Mouse (Mus musculus) forelimb bud, embryonic 11.5 days (tissue): ENCODE measurements around the gene Scfd2.

Source experiments
- DNase-seq: peaks from one replicate; pipeline ENCODE4 v3.0.0-alpha.2; 2012; ENCODE audit warnings: low read depth, low spot score

Gene Scfd2

GRCm38 (mm10) chr5:74240926-74241680 lies 290.5 kb downstream of the Scfd2 start:
- no peak for DNase-seq

GRCm38 (mm10) chr5:74240298-74240697 lies 291.3 kb downstream of the Scfd2 start:
- no peak for DNase-seq

- DNase-seq: no peak
These were observed 292.2 kb downstream of the Scfd2 start for GRCm38 (mm10) chr5:74239369-74239768.

- DNase-seq: no peak
These were observed 297.8 kb downstream of the Scfd2 start for GRCm38 (mm10) chr5:74233808-74234207.

DNA sequence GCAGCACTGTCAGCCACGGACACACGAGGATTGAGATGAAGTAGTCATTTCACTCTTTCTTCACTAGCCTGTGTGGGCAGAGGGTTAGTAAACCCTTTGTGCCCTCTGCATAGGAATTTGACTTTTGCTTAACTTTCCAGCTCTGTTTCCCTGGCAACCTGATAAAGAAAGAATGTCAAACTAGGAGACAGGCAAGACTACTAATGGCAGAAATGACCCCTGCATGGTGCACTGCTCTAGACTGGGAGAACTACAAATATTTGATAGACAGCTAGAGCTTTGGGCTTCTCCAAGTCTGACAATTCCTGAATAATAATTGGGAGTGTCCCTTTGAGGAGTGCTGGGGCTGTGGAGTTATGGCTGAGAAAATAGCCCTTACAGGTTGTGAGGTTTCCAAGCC lies 301.0 kb downstream of the Scfd2 start:
- DNase-seq: no peak

GRCm38 (mm10) chr5:74229775-74230413 lies 301.7 kb downstream of the Scfd2 start:
- DNase-seq: no peak

- no peak for DNase-seq
These were observed 302.6 kb downstream of the Scfd2 start for GRCm38 (mm10) chr5:74228938-74229337.

DNA sequence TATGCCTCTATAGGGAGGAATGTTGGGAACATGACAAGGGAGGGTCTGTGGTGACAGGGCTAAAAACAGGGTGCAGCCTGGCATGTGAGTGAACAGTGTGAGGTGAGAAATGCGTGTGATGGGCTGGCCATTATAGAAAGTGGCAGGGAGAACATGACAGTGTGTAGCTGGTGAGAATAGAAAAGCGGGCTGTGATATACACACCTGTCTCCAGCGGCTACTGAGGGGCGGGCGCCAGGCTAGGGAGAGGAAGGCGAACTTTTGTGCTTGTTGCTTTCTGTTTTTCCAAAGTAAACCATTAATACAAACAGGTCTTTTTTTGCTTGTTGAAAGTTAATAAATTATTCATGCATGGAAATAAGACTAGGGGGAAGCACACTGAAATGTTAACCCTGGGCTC lies 304.2 kb downstream of the Scfd2 start:
- DNase-seq: no peak

DNA sequence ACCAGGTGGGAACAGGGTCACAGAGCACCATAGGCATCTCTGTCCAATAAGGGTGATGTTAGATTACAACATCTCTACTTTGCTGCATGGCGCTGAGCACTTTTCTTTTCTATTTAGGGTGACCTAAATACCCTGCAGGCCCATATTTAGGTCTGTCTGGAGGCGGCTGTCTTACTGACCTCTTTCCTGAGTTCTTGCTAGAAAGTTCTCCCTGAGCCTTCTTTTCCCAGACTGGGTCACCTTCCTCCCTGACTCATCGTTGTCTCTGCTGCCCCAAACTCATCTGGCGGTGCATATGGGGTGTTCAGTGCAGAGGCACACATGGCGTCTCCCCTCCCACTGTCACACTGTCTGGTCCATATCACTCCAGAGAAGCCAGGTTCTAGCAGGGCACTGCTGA lies 305.4 kb downstream of the Scfd2 start:
- DNase-seq: no peak

DNA sequence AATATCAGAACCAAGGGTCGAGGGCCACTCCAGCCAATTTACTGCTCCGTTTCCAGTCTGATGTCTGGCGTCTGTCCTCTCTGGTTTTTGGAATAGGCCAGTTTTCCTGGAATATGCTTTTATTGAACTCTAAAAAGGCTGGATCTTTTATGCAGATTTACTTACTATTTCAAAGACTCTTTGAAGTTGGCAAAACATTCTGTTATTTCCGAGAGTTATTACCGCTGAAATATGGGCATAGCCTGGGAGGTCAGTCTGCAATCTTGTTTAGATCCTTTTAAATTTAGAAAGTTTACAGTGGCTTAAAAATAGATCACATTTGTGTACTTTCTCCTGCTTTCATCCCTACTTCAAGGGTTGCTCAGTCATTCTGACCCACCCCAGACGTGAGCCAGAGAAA lies 307.1 kb downstream of the Scfd2 start:
- no peak for DNase-seq

DNA sequence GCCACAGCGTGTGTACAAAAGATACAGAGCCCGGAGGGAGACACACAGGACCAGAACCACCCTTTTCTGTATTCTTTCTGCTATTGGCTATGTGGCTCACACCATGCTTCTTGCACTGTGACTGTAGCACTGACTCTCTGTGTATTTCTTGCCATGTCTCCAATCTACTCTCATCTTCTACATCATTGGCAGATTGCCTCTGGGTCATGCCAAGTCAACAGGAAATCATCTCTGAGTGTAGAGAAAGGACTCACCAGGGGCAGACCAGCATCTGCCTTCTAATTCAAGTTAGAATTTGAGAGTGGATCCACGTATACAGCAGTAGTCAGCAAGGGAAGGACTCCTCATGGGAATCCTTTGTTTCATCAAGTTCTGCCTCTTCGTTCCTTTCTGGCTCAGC lies 308.9 kb downstream of the Scfd2 start:
- DNase-seq: no peak

- DNase-seq: no peak
These were observed 313.0 kb downstream of the Scfd2 start for GRCm38 (mm10) chr5:74218524-74218923.

GRCm38 (mm10) chr5:74215125-74215524 lies 316.4 kb downstream of the Scfd2 start:
- no peak for DNase-seq

DNA sequence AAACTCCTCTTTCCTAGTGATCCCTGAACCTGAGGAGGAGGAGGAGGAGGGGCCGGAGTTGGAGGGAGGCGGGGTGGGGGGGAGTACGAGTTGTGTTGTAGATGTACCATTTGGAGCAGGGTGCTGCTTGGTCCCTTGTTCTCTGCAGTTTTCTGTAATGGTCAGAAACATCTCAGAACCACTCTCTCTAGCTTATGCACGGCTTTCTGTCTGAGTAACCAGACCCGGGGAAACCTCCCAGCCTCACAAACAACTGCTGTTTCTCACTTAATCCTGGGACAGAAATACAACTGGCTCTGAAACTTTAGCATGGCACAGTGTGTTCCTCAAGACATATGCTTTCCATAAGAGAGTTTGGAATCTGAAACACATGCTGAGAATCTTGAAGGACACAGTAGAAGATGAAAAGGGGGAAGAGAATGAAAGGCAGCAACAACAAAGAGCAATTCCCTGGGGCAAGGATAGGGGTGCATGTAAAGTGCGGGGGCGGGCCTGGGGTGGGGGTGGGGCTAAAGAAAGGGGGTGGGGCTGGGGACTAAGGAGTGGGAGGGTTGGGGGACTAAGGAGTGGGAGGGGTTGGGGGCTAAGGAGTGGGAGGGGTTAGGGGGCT lies 317.0 kb downstream of the Scfd2 start:
- peak; percentile 77 for DNase-seq

DNA sequence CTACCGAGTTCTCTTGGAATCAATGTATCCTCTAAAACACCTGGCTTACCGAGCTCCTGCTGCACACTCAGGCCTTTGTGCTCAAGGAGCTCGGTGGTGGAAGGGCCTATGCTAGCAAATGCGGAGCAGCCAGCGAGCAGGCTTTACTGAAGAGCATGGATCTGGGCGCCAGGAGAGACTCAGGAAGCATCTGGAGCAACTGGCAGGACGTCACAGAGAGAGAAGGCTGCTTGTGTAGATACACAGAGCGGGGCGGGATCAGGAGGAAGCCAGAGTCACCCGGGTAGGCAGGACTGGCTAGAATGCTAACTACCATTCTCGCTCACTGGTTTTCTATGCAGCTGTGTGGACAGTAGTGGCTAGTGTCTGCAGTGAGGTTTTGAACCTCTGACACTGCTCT lies 320.2 kb downstream of the Scfd2 start:
- no peak for DNase-seq

DNA sequence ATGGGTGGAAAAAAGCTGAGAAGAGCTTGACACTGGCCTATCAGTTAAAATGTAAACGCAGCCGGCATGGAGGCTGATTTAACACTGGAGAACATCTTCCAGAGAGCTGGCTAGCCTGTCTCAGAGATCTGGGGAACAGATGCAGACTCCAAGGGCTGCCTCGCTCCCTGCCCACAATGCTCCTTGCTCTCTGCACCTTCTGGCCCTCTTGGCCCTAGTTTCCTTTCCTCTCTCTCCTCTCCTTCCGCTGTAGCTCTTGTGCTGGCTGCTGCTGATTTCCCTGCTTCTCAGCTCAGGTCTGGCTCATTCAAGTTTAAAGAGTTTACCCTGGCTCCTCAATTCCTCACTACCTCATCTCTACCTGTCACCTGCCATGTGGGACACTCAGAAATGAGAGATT lies 321.9 kb downstream of the Scfd2 start:
- no peak for DNase-seq

DNA sequence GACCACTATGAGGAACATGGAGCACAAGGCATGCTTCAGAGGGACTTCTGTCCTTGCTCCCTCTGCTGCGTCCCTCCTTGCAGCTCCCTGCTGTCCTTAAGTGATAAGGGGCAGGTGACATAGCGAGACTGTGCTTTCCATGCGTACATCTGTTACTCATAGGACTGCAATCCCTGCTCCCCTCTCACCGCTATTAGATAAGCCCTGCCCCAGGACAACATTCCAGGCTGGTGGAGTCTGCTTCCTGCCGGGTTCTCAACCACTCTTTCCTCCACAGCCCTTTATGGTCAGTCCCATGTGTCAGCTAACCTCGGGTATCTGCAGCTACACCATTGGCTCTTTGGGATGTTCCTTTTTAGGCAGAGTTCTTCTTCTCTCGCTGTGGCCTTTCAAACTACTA lies 323.1 kb downstream of the Scfd2 start:
- DNase-seq: no peak

- no peak for DNase-seq
These were observed 324.4 kb downstream of the Scfd2 start for GRCm38 (mm10) chr5:74207209-74207608.

DNA sequence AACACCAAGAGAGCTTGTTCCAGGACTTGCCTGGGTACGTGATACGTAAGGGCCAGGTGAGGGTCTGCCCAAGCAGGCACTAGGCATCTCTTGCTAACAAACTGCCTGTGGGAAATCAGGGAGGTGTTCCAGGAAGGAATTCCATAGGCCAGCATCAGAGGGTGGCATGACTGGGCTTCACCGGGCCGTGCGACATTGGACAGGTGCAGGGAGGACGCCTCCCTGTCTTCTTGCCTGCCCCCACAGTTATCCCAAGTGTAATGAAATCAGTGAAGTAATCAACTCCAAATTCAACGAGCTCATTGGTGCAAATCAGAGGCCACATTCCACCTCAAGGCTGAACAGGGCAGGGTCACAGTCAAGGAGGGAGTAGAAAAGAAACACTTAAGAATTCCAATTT lies 324.9 kb downstream of the Scfd2 start:
- no peak for DNase-seq

- no peak for DNase-seq
These were observed 325.5 kb downstream of the Scfd2 start for GRCm38 (mm10) chr5:74206038-74206437.

- DNase-seq: no peak
These were observed 326.1 kb downstream of the Scfd2 start for GRCm38 (mm10) chr5:74205509-74205908.

DNA sequence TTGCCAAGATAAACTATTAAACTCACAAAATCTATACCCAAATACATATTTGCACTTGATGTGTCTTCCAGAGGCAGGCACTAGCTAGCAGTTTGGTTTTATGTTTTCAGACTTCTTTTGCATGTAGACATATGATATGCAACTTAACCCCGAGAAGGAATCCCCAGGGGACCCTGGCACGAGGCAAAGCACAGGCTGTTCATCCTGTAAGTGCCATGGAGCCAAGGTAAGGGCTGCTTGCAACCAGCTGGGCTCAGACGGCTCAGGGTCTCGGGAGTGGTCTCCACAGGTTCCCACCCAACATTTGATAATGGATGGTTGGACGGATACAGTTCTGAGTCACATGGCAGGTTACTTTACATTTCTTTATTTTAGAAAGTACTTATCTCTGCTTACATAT lies 327.1 kb downstream of the Scfd2 start:
- DNase-seq: no peak

- DNase-seq: no peak
These were observed 329.0 kb downstream of the Scfd2 start for GRCm38 (mm10) chr5:74202515-74202914.
